Mouse (Mus musculus) yolk sac, embryonic 10.5 days (tissue): Measurements from ENCODE around the gene Slc22a16.

Experiments used
- DNase-seq: peaks from one replicate; pipeline ENCODE4 v3.0.0-alpha.2; 2017; ENCODE audit warnings: low spot score

Gene Slc22a16

GRCm38 (mm10) chr10:40604706-40605394 is 34.7 kb downstream of the Slc22a16 start:
- no peak for DNase-seq

GRCm38 (mm10) chr10:40617973-40618372 is 47.8 kb downstream of the Slc22a16 start:
- DNase-seq, result no peak

- no peak for DNase-seq
Measured at GRCm38 (mm10) chr10:40619760-40620159, 49.6 kb downstream of the Slc22a16 start.

DNA sequence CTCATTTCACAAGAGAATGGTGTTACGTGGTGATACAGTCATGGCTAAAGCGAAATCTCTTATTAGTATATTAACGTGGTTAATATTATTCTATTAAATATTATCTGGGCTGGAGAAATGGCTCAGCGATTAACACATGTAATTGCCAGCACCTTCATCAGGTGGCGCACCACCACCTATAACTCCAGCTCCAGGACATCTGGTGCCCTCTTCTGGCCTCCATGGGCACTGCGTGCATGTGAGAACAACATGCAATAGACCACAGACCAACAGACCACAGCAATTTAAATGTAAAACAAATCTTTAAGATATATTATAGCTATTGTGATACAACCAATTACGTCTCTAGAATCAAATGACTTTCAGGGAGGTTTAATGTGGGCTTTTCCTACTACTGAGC is 59.0 kb downstream of the Slc22a16 start:
- no peak for DNase-seq

- DNase-seq, result no peak
Measured at GRCm38 (mm10) chr10:40629656-40630311, 59.6 kb downstream of the Slc22a16 start, which contains the start of gene Ddo. Ddo (plus strand) TSS chr10:40630011.

GRCm38 (mm10) chr10:40630457-40630856 is 60.3 kb downstream of the Slc22a16 start:
- DNase-seq, result no peak

DNA sequence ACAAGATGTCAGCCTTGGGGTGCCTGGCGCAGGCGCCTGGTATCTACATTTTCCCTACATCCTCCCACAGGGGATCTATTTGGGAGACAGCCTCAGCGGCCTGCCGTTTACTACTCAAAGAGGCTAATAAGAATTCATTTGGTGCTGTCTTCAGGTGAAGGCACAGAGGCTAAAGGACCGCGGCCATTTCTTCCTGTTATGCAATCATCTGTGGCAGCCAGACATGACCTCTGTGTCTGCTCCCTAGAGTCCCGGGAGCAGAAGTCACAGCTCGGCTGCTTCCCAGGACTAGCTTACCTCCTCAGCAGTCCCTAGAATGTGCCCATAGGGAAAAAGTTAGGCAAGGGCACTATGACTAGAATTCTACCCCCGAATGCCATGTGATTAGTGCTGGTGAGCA is 60.8 kb downstream of the Slc22a16 start:
- no peak for DNase-seq

DNA sequence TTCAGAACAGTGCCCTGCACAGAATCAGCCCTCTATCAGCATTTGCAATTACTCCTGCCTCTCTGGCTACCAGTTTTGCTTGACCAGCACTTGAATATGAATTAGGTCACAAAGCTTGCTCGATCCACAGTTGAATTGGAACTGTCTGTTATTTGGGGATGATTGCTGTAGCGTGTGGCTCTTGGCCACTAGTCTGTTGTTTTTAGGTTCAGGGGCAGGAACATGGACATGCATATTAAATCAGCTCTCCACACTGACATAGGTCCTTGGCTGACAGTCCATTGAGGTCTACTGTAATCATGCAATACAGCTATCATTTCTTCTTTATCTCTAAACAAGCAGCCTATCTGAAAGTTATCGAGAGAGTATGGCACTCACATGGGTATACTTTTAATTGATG is 62.0 kb downstream of the Slc22a16 start:
- DNase-seq, result no peak

DNA sequence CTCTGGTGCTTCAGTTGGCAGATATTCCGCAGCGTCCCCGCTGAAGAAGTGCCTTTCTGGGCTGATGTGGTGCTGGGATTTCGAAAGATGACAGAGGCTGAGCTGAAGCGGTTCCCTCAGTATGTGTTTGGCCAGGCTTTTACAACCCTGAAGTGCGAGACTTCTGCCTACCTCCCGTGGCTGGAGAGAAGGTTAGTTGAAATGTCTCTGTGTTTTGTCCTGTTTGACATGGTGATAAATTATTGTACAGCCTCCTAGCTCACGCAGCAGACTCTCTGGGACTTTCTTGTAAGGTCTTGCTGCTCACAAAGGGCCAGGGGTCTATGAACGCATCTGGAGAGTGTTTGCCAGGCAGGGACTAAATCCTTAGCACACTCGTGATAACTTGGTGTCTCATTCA is 67.2 kb downstream of the Slc22a16 start:
- DNase-seq, result peak; percentile 39

DNA sequence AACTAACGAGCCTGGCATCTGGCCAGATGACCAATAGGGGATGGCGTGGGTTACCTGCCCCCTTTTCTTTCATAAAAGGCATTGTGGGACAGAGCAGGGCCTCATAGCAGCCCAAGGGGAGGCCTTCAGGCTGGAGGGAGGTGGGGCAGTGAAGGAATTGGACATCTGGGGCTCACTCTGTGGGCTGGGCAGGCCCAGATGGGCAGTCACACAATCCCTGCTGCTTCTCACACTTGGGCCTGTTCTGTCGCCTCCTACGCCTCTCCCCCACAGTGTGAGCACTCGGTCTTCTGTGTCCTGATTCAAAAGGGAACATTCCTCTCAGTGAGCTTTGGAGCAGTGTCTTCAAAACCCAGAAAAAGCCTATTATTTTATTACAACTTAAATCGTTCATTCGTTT is 68.1 kb downstream of the Slc22a16 start:
- DNase-seq, result no peak

GRCm38 (mm10) chr10:40638823-40639819 is 69.0 kb downstream of the Slc22a16 start:
- DNase-seq, result no peak

GRCm38 (mm10) chr10:40640406-40640805 is 70.3 kb downstream of the Slc22a16 start:
- no peak for DNase-seq

GRCm38 (mm10) chr10:40641901-40642300 is 71.8 kb downstream of the Slc22a16 start:
- DNase-seq, result no peak

- DNase-seq, result no peak
Measured at GRCm38 (mm10) chr10:40643126-40643525, 73.0 kb downstream of the Slc22a16 start.

DNA sequence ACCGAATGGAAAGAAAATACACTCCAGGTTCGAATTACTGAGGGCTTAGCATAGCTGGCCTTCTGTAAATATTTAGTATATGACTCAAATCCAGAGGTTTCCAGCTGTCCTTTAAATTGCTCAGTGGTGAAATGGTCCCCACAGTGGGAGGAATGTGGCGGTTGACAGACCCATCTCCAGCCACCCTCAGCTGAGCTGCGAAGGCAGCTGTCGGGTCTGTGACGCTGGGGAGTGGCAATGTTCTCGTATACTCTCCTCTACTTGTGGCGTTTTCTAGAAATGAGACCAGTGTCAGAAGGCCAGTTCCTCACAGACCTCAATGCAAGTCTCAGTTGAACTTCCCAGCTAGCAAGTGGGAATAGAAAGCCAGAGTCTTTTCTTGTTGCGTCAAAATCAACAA is 74.3 kb downstream of the Slc22a16 start:
- DNase-seq, result no peak

GRCm38 (mm10) chr10:40645346-40645745 is 75.2 kb downstream of the Slc22a16 start:
- DNase-seq, result no peak

DNA sequence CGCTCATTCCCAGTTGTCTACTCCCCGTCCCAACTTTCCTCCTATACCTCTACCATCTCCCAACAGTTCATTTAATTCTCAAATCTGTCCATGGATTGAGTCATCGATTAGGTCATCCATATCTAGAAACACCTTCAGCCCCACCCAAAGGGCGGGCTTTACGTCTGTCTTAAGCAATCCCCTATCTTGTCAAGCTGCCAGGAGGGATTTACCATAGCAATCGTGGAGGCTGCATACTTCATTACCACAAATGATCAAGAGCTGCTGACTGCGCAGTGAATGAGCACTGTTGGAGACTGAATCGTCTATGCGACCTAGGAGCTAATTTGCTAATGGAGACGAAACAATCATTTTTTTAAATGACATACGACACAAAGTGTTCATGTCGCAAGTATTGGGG is 78.6 kb downstream of the Slc22a16 start:
- no peak for DNase-seq

DNA sequence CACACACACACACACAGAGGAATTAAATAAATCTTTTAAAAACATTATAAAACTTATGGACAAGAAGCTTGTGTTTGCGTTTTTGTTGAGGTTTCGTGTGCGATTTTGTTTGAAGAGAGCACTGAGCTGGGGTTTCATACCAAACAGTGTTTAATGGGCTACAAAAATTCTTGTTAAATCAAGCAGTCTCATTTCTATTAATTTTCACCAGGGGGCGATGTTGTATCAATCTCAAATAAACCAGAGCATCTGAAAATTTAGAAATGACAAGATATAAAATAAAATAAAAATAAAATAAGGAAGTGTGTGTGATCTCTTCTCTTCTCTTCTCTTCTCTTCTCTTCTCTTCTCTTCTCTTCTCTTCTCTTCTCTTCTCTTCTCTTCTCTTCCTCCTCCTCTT is 79.5 kb downstream of the Slc22a16 start:
- DNase-seq, result no peak

- DNase-seq, result no peak
Measured at GRCm38 (mm10) chr10:40651676-40652075, 81.5 kb downstream of the Slc22a16 start.
